Mouse (Mus musculus): Measurements from ENCODE around the gene Ttl. TPM values are rescaled to one million over a fixed set of nuclear protein-coding genes. Genes with fewer than 3 reads are reported as not detected.

Ttl gene
- 9.4 TPM for total RNA-seq (2023)

GRCm38 (mm10) chr2:129065437-129066282 is at the start of gene Ttl:
TSS of gene Ttl (plus strand) at chr2:129065942.

GRCm38 (mm10) chr2:129047811-129048210 is 17.9 kb upstream of the Ttl start, which contains the start of gene Vinac1:
TSS of gene Vinac1 (minus strand) at chr2:129048172.

DNA sequence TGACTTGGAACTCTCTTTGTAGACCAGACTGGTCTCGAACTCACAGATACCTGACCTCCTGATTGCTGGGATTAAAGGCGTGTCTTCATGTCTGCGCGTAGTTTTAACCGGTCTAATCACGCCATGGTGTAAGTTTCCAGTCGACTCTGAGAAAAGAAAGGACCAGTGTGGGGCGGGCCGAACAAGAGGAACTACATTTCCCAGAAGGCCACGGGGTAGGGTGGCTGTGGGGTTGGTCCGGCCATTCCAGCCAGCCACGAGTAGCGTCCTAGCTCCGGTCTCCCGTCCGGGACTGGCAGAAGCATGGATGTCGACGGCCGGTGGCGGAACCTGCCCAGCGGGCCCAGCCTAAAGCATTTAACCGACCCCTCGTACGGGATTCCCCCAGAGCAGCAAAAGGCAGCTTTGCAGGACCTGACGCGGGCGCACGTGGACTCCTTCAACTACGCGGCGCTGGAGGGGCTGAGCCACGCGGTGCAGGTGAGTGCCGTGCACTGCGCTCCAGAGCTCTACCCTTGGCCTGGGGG is 35.1 kb downstream of the Ttl start, which contains the start of gene Polr1b:
TSS of gene Polr1b (plus strand) at position 212 of the 527 bp plus-strand sequence.

DNA sequence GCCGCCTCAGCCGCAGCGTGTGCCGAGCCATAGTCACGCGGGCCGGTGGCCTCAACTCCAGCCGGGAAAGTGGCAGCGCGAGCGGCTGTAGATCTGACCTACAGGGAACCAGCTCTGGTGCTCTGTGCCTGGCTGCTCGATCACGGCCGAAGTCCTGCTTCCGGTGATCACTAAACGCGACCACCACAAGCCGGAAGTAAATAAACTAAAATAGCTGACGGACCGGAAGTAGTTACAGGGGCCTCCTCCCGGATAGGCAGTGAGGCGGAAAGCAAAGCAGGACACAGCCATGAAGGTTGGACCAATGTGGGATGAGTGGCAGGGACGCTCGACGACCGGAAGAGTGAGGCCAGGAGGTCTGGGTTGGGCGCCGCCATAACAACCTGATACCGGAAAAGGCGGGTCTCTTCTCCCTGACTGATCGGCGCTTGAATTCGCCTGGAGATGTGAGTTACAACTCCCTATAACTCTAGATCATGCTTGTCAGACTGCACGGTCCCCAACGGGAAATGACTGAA is 63.7 kb downstream of the Ttl start, which contains the start of gene Chchd5:
TSS of gene Chchd5 (plus strand) at position 289 of the 518 bp plus-strand sequence.

Other genes starting within 250 kb of the Ttl start
- 45.8 TPM for gene Tmem87b, start 247.8 kb upstream of the Ttl start, total RNA-seq (2023)
- not detected for gene Fbln7, start 203.0 kb upstream of the Ttl start, total RNA-seq (2023)
- gene Zc3h8, start 121.9 kb upstream of the Ttl start, total RNA-seq (2023): 9.5 TPM
- gene Zc3h6, start 98.5 kb upstream of the Ttl start, total RNA-seq (2023): 10.9 TPM
- 6.5 TPM for gene Gm10762, start 98.2 kb upstream of the Ttl start, total RNA-seq (2023)
- gene Vinac1, start 17.8 kb upstream of the Ttl start, total RNA-seq (2023): not detected
- gene Polr1b, start 35.1 kb downstream of the Ttl start, total RNA-seq (2023): 47.9 TPM
- 15.7 TPM for gene Chchd5, start 63.8 kb downstream of the Ttl start, total RNA-seq (2023)
- 249 TPM for gene Slc20a1, start 132.8 kb downstream of the Ttl start, total RNA-seq (2023)
- gene Ckap2l, start 231.3 kb downstream of the Ttl start, total RNA-seq (2023): 1.1 TPM
- not detected for gene Il1a, start 244.0 kb downstream of the Ttl start, total RNA-seq (2023)

All from CD4-positive naive resting alpha-beta T cell, adult 57 days (primary cell).